Mouse (Mus musculus) neural tube, embryonic 11.5 days (tissue): Measurements from ENCODE around the gene Ccnb1. TPM values are rescaled to one million over a fixed set of nuclear protein-coding genes. Genes with fewer than 3 reads are reported as not detected.
"Not testable (repeated sequence)": the region's sequence is repeated elsewhere in the genome, so short reads cannot be mapped to it uniquely, and the experiment has no call there.

Source experiments
- ATAC-seq: fragments of 200-750 bp; cut with Nextera tagmentation; 2 replicates; pipeline ENCODE4 v1.8.0; 2017; ENCODE audit warnings: moderate number of reproducible peaks, mild to moderate bottlenecking, moderate TSS enrichment, moderate library complexity; ENCODE audit not compliant: insufficient read depth, low FRiP score, low TSS enrichment
- DNase-seq: peaks from one replicate; pipeline ENCODE4 v3.0.0-alpha.2; 2015; ENCODE audit warnings: low spot score
- H3K27ac ChIP-seq: fragments of 300-500 bp; sonication (generic); 2 replicates; pipeline ENCODE4 v1.5.1; 2014; ENCODE audit warnings: low read depth, mild to moderate bottlenecking, low read length
- H3K27me3 ChIP-seq: fragments of 300-500 bp; sonication (generic); 2 replicates; pipeline ENCODE4 v1.6.1; 2014; ENCODE audit warnings: mild to moderate bottlenecking, low read length, mixed read lengths; ENCODE audit not compliant: control insufficient read depth, insufficient read depth
- H3K36me3 ChIP-seq: fragments of 300-500 bp; sonication (generic); 2 replicates; pipeline ENCODE4 v1.6.1; 2014; ENCODE audit warnings: mild to moderate bottlenecking, low read length, moderate library complexity, mixed read lengths; ENCODE audit not compliant: control insufficient read depth, insufficient read depth
- H3K4me1 ChIP-seq: fragments of 300-500 bp; sonication (generic); 2 replicates; pipeline ENCODE4 v1.6.1; 2014; ENCODE audit warnings: low read length, mixed read lengths; ENCODE audit not compliant: control insufficient read depth, insufficient read depth
- H3K4me2 ChIP-seq: fragments of 300-500 bp; sonication (generic); 2 replicates; pipeline ENCODE4 v1.6.1; 2014; ENCODE audit warnings: low read depth, mild to moderate bottlenecking, moderate library complexity
- H3K4me3 ChIP-seq: fragments of 300-500 bp; sonication (generic); 2 replicates; pipeline ENCODE4 v1.5.1; 2014; ENCODE audit warnings: low read depth, low read length
- H3K9ac ChIP-seq: fragments of 300-500 bp; sonication (generic); 2 replicates; pipeline ENCODE4 v1.6.1; 2014; ENCODE audit warnings: mild to moderate bottlenecking, low read length
- H3K9me3 ChIP-seq: fragments of 300-500 bp; sonication (generic); 2 replicates; pipeline ENCODE4 v1.6.1; 2016; ENCODE audit warnings: low read length; ENCODE audit not compliant: control insufficient read depth
- WGBS: fragments of 180-500 bp; shearing (Covaris S2); extraction: QIAGEN DNeasy Blood & Tissue Kit; methylation state at CpG from one replicate; pipeline ENCODE4 v1.1.7; 2014; 5-methylcytosine and 5-hydroxymethylcytosine counted together
- polyA plus RNA-seq: library from polyadenylated mRNA; unstranded; fragments of >200 nt; fragmentation: Nextera tagmentation; extraction: Ambion mirVana; gene quantifications from 2 replicates; pipeline ENCODE4 v1.2.1, GENCODE M21; 2014

Gene Ccnb1
- polyA plus RNA-seq, 1 experiment from 2014 or later = 343 TPM

GRCm38 (mm10) chr13:100824306-100824705 is 37.9 kb upstream of the Ccnb1 start:
- no peak for DNase-seq
- Histone ChIP-seq H3K27ac (no peak overlapping the region), H3K4me3 (no peak overlapping the region), H3K27me3 (no peaks in the 10 kb centered on the region), H3K9ac (no peak overlapping the region), H3K9me3 (no peaks in the 10 kb centered on the region), H3K36me3 (peaks cover 6% of the 10 kb centered on the region), H3K4me2 (no peak overlapping the region), H3K4me1 (no peaks in the 10 kb centered on the region)
- ATAC-seq = no peak
- 89% methylated on average over 6 of the region's 6 CpGs for WGBS

- peaks cover 6% of the 10 kb centered on the region for H3K36me3 ChIP-seq
- ATAC-seq (no peak), DNase-seq (no peak)
- no peak overlapping the region for H3K4me3 ChIP-seq
- no peaks in the 10 kb centered on the region for H3K9me3 ChIP-seq
- H3K27me3 ChIP-seq = no peaks in the 10 kb centered on the region
- H3K9ac ChIP-seq = no peak overlapping the region
- H3K4me1 ChIP-seq = no peaks in the 10 kb centered on the region
- WGBS = 91% methylated on average over 3 of the region's 3 CpGs
- H3K4me2 ChIP-seq = no peak overlapping the region
- no peak overlapping the region for H3K27ac ChIP-seq
These were observed 37.5 kb upstream of the Ccnb1 start for GRCm38 (mm10) chr13:100823863-100824262.

- DNase-seq (no peak), ATAC-seq (no peak)
- H3K27me3 ChIP-seq = no peaks in the 10 kb centered on the region
- no peak overlapping the region for H3K9ac ChIP-seq
- no peak overlapping the region for H3K4me3 ChIP-seq
- H3K4me2 ChIP-seq = no peak overlapping the region
- 93% methylated on average over 6 of the region's 6 CpGs for WGBS
- H3K27ac ChIP-seq = no peak overlapping the region
- H3K9me3 ChIP-seq = no peaks in the 10 kb centered on the region
- peaks cover 7% of the 10 kb centered on the region for H3K36me3 ChIP-seq
- no peaks in the 10 kb centered on the region for H3K4me1 ChIP-seq
These were observed 28.1 kb upstream of the Ccnb1 start for GRCm38 (mm10) chr13:100814451-100814850.

GRCm38 (mm10) chr13:100805776-100806175 is 19.4 kb upstream of the Ccnb1 start:
- WGBS = 100% methylated on average over 3 of the region's 3 CpGs
- H3K9ac ChIP-seq = no peak overlapping the region
- no peak overlapping the region for H3K4me3 ChIP-seq
- H3K9me3 ChIP-seq = no peaks in the 10 kb centered on the region
- peaks cover 24% of the 10 kb centered on the region for H3K36me3 ChIP-seq
- H3K27me3 ChIP-seq = no peaks in the 10 kb centered on the region
- no peak for ATAC-seq
- no peak for DNase-seq
- H3K27ac ChIP-seq = no peak overlapping the region
- H3K4me2 ChIP-seq = no peak overlapping the region
- H3K4me1 ChIP-seq = no peaks in the 10 kb centered on the region

- H3K36me3 ChIP-seq = no peaks in the 10 kb centered on the region; the same call in 1 of the 2 replicates
- H3K9ac ChIP-seq = no peak overlapping the region
- WGBS = 90% methylated on average over 6 of the region's 6 CpGs
- H3K27ac ChIP-seq = no peak overlapping the region
- H3K9me3 ChIP-seq = no peaks in the 10 kb centered on the region
- no peak for ATAC-seq
- no peaks in the 10 kb centered on the region for H3K27me3 ChIP-seq
- H3K4me1 ChIP-seq = no peaks in the 10 kb centered on the region
- H3K4me2 ChIP-seq = no peak overlapping the region
- DNase-seq = no peak
- H3K4me3 ChIP-seq = no peak overlapping the region
These were observed 10.8 kb upstream of the Ccnb1 start for GRCm38 (mm10) chr13:100797171-100797570.

GRCm38 (mm10) chr13:100789083-100789482 is 2.7 kb upstream of the Ccnb1 start:
- no peaks in the 10 kb centered on the region for H3K4me1 ChIP-seq
- no peaks in the 10 kb centered on the region for H3K27me3 ChIP-seq
- H3K9me3 ChIP-seq = no peaks in the 10 kb centered on the region
- H3K36me3 ChIP-seq = no peaks in the 10 kb centered on the region
- no peak overlapping the region for H3K27ac ChIP-seq
- no peak overlapping the region for H3K9ac ChIP-seq
- H3K4me3 ChIP-seq = no peak overlapping the region
- DNase-seq (no peak), ATAC-seq (no peak)
- 93% methylated on average over 3 of the region's 3 CpGs for WGBS
- no peak overlapping the region for H3K4me2 ChIP-seq

GRCm38 (mm10) chr13:100788057-100788456 is 1.7 kb upstream of the Ccnb1 start:
- H3K36me3 ChIP-seq, DNase-seq, ATAC-seq, H3K27ac ChIP-seq, H3K27me3 ChIP-seq, H3K4me2 ChIP-seq, H3K4me3 ChIP-seq, H3K9me3 ChIP-seq, H3K9ac ChIP-seq, H3K4me1 ChIP-seq: not testable (repeated sequence)
- 96% methylated on average over 10 of the region's 14 CpGs for WGBS

- no peak overlapping the region for H3K4me3 ChIP-seq
- H3K27ac ChIP-seq = no peak overlapping the region
- no peak for ATAC-seq
- H3K9me3 ChIP-seq = no peaks in the 10 kb centered on the region
- H3K4me2 ChIP-seq = no peak overlapping the region
- 71% methylated on average over 6 of the region's 6 CpGs for WGBS
- no peaks in the 10 kb centered on the region for H3K4me1 ChIP-seq
- no peak for DNase-seq
- H3K9ac ChIP-seq = no peak overlapping the region
- H3K27me3 ChIP-seq = no peaks in the 10 kb centered on the region
- H3K36me3 ChIP-seq = 0 out of 2 replicates have a peak, but pooled peaks cover under 1% of the 10 kb centered on the region
These were observed 1.1 kb upstream of the Ccnb1 start for GRCm38 (mm10) chr13:100787316-100788010.

GRCm38 (mm10) chr13:100785806-100786413 is 460 bp downstream of the Ccnb1 start:
- ATAC-seq (peak; percentile 33), DNase-seq (no peak)
- Histone ChIP-seq H3K36me3 (peaks cover 6% of the 10 kb centered on the region; the same call in 1 of the 2 replicates), H3K9ac (peak overlapping the region; percentile 92), H3K27me3 (no peaks in the 10 kb centered on the region), H3K27ac (no peak overlapping the region), H3K4me1 (no peaks in the 10 kb centered on the region), H3K4me2 (peak overlapping the region; percentile 83), H3K9me3 (no peaks in the 10 kb centered on the region), H3K4me3 (peak overlapping the region; percentile 84)
- under 1% methylated on average over 29 of the region's 30 CpGs for WGBS
